Mouse (Mus musculus) liver, adult (tissue): ENCODE results near the gene Sh3glb1.

Experiments
- GATA4 ChIP-seq: IDR thresholded peaks from 2 replicates; pipeline ENCODE4 v1.6.1; 2014; ENCODE audit warnings: mild to moderate bottlenecking, low read length; ENCODE audit not compliant: insufficient replicate concordance

Sh3glb1 gene

DNA sequence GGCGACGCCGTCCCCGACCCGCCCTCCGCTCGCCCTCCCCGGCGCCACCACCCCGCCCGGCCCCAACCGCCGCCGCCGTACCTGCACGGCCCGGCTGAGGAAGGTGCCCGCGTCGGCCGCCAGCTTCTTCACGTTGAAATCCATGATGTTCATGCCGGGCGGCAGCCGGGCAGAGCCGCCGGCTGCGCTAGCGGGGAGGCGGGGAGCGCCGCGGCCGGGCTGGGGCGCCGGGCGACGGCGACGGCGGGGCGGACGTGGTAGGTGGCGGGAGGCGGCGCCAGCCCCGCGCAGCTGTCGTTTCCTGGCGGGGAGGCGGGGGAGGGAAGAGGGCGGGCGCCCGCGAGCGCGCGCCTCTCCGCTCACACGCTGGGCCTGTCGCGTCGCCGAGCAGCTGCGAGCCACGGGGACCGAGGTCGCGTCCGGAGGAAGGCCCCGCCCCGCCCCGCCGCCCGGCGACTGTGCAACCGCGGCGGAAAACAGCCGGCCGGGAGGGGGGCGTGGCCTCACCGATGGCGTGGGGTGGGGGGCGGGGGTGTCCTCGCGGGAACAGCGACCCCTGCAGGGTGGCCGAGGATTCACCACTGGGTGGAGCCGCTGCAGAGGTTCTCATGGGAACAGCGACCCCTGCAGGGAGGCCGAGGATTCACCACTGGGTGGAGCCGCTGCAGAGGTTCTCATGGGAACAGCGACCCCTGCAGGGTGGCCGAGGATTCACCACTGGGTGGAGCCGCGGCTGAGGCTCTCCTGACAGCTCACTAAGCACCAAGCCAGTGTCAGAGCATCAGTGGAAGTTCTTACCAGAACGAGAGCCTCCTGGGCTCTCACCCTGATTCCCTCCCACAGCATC, at the start of gene Sh3glb1:
TSS of gene Sh3glb1 (minus strand) at position 435 of the 847 bp plus-strand sequence.
- no peak for TF ChIP-seq GATA4

- TF ChIP-seq GATA4: no peak
Measured at GRCm38 (mm10) chr3:144765161-144765560, 45.0 kb upstream of the Sh3glb1 start.

- no peak for TF ChIP-seq GATA4
Measured at GRCm38 (mm10) chr3:144761454-144761853, 41.3 kb upstream of the Sh3glb1 start.

- peak; percentile 81; the same call in 1 of the 2 replicates for TF ChIP-seq GATA4
Measured at GRCm38 (mm10) chr3:144760592-144761309, 40.6 kb upstream of the Sh3glb1 start, which contains the start of gene Clca3a1. Gene Clca3a1 (minus strand): TSS chr3:144760977.

GRCm38 (mm10) chr3:144759719-144760118, 39.6 kb upstream of the Sh3glb1 start:
- no peak for TF ChIP-seq GATA4

DNA sequence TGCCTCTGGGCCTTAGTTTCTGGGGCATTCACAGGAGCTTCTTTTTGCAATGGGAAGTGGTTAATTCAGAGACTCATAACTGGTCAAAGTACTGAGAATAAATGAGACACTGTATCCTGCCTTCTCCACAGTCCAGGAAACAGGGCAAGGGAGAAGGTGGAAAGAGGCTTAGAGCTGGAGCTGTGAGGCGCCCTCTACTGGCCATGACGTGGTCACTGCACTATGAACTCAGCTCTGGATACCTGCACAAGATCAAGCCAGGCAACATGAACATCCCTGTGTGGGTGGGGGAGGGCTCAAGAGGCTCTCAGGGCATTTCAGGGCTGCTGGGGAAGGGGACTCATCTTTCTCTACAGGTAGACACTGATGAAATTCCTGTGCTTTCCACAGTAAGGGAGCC, 33.0 kb upstream of the Sh3glb1 start:
- no peak for TF ChIP-seq GATA4

- no peak for TF ChIP-seq GATA4
Measured at GRCm38 (mm10) chr3:144736831-144737230, 16.7 kb upstream of the Sh3glb1 start.

GRCm38 (mm10) chr3:144723455-144723854, 3.3 kb upstream of the Sh3glb1 start:
- TF ChIP-seq GATA4: no peak

GRCm38 (mm10) chr3:144721860-144722256, 1.7 kb upstream of the Sh3glb1 start:
- TF ChIP-seq GATA4: no peak

- no peak for TF ChIP-seq GATA4
Measured at GRCm38 (mm10) chr3:144721077-144721859, 1.1 kb upstream of the Sh3glb1 start.

DNA sequence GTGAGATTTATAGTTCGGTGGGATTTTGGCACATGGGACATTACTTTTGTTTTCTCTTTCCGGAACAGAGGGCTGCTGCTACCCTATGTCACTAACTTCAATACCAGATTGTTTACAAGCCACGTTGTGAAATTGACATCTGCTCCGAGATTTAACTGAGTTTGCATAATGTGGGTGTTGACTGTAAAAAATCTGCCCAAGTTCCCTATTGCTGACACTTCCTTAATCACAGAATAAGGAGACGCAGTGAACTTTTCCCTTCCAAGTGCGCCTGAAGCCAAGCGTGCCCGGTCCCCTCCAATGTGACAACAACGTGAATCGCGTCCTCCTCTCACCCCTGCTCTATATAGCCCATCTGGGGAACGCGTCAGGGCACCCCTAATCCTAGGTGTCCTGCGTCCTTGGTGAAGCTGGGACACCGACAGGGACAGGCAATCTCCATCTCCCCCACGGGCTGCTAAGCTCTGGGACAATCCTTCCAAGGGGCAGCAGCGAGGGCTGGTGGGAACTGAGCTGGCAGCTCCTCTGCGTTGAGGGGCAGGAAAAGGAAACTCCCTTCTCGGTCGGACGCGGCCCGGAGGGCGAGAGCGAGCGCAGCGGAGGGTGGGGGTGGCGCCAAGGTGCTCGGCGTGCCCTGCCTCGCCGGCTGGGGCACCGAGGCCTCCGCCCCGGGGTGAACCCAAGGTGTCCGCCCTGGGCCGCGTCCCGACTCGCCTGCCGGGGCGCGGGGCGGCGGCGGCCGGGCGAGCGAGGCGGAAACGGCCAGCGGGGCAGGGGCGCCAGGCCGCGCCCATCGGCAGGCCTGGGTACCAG, 841 bp downstream of the Sh3glb1 start:
- TF ChIP-seq GATA4: no peak

DNA sequence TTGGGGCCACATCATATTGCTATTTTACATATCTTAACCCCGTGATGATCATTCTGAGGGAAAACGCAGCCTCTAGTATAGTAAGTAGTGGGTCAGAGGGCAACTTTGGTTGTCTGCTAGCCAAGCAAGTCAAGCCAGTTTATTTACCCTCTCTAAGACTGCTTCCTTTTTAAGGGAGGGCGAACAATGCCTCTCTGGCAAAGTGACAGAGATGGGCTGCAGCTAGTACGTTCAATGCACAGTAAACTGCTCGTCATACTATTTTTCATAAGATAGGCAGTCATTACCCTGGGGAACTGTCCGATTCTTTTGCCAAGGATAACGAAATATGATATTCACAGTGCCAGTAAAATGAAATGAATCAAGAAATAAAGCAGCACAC, 1.4 kb downstream of the Sh3glb1 start:
- TF ChIP-seq GATA4: no peak

GRCm38 (mm10) chr3:144717835-144718234, 2.3 kb downstream of the Sh3glb1 start:
- TF ChIP-seq GATA4: no peak

- TF ChIP-seq GATA4: no peak
Measured at GRCm38 (mm10) chr3:144717121-144717520, 3.0 kb downstream of the Sh3glb1 start.
